Mouse (Mus musculus) CH12F3 (cell line): ENCODE measurements around the gene Olfr659.

ENCODE experiments used
- in situ Hi-C: fragments of 300-500 bp; cut with MboI; formaldehyde crosslinking; loops from 2 replicates; pipeline ENCODE4 v1.14.3; 2020; ENCODE audit warnings: low sequenced_read_pairs

Gene Olfr659

DNA sequence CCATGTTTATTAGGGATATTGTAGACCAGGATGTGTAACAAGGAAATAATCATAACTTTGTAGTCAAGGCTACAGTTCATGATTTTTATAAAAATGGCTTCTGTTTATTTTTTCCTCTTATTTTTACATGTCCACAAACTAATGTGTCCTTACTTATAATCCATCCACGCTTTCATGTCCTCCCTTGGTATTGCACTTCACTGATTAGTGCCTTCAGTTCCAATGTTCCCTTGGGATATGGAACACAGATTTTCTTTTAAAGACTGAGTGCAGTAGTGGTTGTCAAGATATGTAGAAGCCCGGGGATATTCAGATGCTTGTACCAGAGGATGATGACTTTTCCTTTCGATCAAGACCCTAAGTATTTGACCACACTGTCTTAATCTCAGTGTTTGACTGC, at the start of gene Olfr659:
TSS of gene Olfr659 (plus strand) at position 301 of the 400 bp plus-strand sequence.
- in situ Hi-C loops = no loop called here

DNA sequence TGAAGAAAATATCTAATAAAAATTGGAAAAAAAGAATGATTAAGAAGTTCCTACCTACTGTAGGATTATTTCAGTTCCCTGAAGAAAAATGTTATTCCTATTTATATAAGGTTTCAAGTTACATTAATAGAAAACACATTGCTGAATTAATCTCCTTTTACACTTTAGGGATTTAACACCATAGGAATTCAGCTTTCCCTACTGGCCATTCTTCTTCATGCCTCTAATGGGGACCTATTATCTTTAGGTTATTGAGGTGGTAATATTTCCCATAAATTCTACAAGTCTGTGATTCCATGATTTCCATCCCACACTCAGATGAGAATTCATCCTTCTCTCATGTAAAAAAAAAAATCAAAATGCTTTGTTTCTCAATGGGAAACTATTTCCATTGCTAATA, 42.1 kb upstream of the Olfr659 start, which contains the start of gene Olfr657:
TSS of gene Olfr657 (plus strand) at position 301 of the 400 bp plus-strand sequence.
- in situ Hi-C loops = no loop called here

DNA sequence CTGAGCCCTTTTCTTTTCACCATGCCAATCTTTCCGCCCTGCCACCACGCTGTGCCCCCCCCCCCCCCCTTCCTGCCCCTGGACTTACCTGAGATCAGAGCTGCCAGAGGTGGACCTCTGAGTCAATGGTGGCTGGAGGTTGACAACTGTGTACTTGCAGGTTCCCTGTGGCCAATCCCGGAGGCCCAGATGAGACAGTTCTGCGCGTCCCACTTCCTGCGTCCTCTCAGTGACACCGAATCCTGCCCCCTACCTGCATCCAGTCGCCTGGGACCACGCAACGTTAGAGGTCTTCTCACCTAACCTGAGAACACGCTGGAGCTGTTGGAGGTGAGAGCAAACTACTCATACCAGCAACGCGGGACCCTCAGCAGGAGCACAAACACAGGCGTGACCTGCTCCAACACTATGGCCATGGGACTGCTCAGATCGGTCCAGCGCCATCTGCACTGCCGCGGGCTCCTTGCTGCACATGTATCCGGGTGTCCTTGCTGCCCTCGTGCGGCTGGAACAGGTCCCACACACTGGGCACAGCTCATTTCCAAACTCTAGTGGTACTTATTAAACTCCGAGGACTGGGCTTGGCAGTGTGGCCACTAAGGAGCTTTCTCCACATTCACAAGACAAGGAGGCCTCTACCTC, 19.6 kb upstream of the Olfr659 start, which contains the start of gene Olfr658:
TSS of gene Olfr658 (minus strand) at position 465 of the 642 bp plus-strand sequence.
- in situ Hi-C loops = no loop called here

DNA sequence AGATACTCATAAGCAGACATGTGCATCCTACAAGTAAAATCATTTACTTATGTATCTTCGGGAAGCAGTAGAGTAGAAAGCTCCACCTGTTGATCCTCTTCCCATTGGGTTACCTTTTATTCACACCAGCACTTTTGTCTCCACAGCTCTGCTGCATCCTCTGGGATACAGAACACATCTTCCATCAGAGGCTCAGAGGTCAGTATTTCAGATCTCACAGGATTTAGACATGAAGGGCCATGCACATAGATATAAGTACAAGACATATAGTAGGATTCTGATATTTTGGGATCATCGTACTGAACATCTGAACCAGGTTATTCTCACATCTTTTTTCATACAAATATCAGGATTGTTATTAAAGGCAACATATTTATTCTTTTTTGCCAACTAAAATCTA, 19.6 kb downstream of the Olfr659 start, which contains the start of gene Olfr661:
TSS of gene Olfr661 (plus strand) at position 301 of the 400 bp plus-strand sequence.
- in situ Hi-C loops = no loop called here
